Mouse (Mus musculus) kidney, postnatal 4 days (tissue): ENCODE results near the gene Vps13c.
A peak's percentile ranks its signal among the peaks of the same experiment; 100 is the strongest.

Experiments used
- DNase-seq, 2 experiments: peaks; one replicate each; pipeline ENCODE4 v3.0.0; 2021; ENCODE audit warnings: mixed read lengths in 2 of 2

Vps13c gene

DNA sequence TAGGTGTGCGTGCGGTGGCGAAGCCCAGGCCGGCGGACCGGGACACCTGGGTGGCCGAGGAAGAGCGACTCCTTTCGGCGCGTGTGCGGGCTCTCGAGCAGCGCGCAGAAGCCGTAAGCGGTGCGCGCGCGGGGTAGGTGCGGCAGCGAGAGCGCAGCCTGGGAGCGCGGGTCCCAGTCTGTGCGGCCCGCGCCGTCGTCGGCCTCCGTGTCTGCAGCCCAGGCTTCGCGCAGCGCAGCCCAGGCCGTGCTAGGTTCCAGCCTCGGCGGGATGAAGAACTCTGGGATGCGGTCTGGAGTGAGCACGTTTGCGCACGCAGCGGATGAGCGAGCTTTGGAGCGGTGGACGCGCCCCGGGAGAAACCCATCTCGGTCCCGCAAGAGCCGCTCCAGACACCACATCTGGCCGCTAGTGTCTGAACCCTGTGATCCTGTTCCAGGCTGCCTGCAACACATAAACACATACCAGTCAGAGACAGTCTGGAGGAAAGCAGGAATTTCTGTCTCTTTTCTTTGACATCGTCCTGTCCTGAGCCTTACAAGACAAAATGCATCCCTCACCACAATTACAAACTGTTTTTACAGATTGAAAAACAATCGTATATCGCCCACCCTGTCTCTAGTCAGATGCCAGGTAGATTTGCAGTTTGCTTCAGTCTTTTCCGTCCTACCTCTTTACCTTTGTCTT, 8.7 kb upstream of the Vps13c start:
- DNase-seq = peak; percentile 33 to 52

DNA sequence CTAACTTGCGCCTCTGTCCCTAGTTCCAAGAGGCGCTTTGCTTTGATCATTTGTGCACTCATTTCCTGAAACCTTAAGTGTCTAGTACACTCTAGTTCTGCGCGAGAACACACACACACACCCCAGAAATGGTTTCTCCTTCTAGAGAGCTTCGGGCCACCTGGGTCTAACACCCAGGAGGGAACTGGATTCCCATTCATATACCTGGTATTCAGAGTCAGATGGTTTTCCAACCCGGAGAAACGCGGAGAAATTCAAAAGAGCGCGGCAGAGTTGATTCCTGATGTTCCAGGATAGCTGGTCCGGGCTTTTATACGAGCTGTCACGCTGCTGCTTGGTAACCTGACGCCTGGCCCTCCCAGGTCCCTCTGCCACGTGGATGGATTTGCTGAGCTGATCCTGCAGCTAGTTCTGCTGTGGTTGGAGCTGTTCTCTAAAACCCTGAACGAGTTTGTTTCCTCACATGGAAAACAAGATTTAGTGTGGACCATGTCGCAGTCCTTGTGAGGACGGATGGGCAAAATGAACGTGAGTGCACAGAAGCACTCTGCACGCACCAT, 8.1 kb upstream of the Vps13c start, which contains the start of gene C2cd4a:
Gene C2cd4a (minus strand): TSS at position 285 of the 560 bp plus-strand sequence.
- peak; percentile 47 to 71 for DNase-seq

DNA sequence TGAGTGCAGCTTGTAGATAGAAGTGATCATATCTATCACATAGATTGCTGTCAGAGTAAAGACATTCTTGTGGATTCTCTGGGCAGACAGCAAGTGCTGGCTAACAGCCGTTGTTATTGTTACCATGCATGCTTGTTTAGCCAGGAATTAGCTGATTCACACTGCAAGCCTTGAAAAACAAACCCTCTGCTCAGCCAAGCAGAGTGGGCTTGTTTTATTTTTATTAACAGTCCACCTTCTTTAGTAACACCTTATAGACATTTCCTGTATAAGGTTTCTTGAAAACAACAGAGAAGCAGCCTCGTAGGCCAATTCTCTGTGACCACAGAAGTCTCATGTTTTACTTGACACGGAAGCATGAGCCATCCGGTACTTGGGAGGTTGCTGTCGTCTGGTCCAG, 5.7 kb upstream of the Vps13c start:
- DNase-seq = no peak

DNA sequence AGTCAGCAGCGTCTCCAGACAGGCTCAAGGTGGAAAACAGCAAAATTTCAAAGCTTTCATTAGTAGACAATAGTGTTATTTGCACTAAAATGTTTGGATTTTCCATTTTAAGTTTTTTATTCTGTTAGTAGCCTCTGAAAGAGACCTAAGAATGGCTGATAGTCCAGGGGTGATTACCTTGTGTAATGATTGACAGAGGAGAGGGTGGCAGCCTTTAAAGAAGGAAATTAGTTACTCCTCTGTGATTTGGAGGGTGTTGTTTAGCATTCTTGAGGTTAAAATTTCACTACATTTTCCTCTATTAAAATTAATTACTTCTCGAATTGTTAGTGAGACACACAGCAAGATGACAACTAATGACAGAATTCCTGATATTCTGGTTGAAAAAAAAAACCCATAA, 2.9 kb upstream of the Vps13c start:
- no peak for DNase-seq

DNA sequence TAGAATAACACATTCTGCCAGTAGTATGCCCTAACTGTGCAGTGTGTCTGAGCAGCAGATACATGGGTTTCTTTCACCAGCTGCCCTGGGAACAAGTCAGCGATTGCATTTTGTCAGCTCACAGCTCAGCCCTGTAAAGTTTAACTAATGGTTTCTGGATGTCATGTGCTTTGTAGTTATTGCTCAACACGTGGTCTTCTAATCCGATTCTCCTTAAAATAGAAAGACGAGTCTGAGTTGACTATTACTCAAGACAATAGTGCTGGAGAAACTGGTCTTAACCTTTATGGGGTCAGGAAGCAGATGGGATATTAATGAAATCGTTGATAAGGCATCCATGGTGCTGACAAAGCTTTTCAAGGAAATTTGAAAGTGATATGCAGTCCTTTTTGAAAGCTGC, 2.6 kb downstream of the Vps13c start:
- DNase-seq = no peak

DNA sequence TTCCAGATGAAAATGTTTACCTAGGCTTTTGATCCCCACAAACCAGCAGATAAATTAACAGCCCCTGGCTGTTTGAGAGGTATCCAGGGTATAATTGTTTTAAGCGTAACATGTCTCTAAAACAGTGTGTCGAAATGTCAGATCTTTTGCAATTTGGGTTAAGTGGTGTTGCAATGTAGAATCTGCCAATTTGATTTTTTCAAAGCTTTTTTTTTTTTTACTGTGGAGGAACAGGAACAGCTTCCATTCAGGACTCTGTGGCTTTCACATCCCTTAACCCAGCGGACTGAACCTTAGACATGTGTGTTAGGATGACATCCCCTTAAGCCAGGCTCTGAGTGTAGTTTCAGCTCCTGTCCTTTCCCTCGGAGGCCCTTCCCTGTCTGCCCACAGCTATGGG, 4.8 kb downstream of the Vps13c start:
- no peak for DNase-seq

DNA sequence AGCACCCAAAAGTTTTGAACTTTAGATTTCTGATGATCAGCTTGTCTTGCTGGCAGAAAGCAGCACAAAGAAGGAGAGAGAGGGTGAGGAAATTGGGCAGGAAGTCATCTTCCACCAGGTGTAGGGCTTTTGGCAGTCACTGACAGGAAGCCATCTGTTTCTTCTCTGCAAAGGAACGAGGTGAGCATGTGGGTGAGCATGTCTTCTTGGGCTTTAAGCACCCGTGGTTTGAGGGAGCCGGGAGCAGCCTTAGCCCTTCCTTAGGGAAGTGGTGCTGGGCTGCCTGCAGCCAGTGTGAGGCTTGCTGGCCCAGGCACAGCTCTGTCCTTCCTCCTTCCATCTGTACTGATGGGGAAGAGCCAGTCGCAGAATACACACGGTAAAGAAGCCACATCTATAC, 5.5 kb downstream of the Vps13c start:
- DNase-seq = no peak

DNA sequence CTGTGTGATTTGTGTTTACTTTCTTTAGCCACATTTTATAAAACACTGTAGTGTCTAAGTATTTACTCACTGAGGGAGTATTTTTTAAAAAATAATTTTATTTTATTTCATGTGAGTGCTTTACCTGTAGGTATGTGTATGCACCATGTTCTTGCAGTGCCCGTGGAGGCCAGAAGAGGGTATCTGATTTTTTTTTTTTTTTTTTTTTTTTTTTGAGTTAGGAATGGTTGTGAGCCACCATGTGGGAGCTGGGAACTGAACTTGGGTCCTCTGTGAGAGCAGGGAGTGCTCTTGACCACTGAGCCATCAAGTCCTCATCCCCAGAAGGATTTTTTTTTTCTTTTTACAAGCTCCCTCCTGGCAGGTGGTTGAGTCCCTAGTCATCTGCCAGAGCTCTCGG, 5.9 kb downstream of the Vps13c start:
- no peak for DNase-seq

DNA sequence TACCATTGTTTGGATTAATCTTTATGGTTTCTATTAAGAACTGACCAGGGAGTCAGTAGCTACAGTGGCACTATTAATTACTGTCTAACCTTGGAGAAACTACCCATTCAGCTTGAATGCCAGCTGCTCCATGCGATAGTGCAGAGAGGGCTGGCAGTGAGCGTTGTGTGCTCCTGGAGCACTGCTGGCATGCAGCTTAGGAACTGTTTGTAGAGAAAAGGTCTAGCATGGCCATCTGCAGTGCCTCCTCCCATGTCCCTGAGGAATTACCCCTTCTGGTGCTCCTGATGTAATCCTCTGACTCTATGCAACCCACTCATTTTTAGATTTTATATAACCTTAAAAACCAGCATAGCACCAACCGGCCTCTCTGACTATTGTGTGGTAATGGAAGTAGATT, 7.4 kb downstream of the Vps13c start:
- DNase-seq = no peak

DNA sequence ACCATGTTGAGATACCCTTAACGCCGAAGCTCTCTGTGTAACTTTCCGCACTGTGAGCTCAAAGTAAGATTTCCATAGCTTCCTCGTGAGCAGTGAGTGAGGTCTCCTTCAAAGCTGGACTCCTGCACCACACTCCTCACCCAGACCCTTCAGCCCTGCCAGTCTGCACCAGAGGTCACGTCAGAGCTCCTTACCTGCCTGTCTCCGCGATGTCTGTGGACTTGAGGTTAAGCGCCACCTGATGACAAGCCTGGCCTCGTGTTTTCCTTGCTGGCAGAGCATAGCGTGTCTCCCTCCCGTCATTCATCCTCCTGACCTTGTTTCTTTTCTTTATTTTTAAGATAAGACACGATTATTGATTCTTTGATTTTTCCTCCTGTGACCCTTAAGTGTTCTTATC, 9.2 kb downstream of the Vps13c start:
- DNase-seq = no peak

DNA sequence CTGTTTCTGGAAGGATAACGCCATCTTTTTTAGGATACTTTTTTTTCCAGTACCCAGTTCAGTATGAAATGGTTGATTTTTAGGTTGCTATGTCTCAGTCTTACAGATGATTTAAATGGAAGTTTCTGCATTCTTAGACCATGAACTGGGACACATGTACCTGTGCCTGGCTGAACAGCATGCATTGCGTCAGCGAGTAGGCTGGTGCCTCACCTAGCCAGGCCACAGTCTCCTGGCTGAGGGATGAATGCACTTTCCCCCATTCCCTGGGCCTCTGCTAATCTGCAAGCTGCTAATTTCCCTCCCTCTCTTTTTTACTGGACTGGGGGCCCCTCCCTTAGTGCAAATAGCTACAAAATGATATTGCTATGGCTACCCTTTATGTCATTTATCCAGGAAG, 9.7 kb downstream of the Vps13c start:
- DNase-seq = no peak

DNA sequence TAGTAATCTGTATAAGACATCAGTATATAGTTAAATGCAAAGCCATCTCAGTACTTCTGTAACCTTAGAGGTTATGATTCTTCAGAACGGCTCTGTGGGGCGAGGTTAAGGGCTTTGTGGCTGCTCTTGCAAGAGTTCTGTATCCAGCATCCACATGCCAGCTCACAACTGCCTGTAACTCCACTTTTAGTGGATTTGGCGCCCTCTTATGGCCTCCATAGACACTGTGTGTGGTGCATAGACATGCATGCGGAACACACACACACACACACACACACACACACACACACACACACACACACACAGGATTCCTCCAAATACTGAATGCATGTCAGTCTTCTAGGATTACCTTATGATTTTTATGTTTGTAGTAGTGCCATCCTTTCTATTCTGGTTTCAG, 11.0 kb downstream of the Vps13c start:
- peak; percentile 33 to 60 for DNase-seq

DNA sequence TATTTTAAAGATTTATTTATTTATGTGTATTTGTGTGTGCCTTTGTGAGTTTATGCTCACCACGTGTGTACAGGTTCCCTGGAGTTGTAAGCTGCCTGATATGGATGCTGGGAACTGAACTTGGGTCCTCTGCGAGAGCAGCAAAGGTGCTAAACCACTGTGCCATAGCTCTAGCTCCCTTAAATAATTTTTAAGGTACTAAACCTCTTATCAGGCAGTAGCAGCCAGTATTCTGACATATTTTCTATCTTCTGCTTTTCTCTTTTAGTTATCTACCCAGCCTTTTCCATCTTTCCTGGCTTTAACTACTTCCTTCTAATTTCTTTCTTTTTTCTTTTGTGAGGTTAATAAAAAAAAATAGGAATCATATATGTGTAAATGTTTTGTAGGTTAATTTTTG, 20.1 kb downstream of the Vps13c start:
- DNase-seq = no peak

DNA sequence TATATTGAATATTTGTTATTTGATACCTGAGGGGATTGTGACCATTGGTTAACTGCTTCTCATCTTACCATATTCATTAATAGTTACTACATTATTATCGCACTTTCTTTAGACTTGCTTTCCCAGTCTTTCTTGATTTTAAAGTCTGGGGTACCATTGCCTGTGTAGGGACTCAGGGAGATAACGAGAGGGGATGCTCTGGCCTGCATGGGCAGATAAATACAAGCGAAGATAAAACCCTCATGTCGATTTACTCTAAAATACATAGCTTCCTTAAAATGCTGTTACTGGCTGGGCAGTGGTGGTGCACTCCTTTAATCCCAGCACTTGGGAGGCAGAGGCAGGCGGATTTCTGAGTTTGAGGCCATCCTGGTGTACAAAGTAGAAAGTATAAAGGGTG, 23.1 kb downstream of the Vps13c start:
- DNase-seq = no peak

DNA sequence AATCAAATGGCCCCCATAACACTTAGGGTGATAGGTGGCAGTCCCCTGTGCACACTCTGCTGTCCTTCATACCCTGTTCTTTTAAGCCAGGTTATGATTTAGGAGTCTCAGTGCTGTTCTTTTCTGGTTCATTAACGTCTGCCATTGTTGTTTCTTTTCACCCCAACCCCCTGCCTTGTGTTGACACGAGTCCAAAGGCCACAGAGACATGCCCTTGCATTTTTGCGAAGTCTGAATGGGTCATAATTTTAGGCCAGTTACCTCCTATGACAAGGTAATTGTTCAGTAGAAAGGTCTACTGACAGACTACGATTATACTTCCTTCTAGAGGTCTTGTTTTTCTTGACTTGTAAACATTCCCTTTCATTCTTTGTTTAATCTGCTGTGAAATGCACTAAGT, 23.8 kb downstream of the Vps13c start:
- DNase-seq = no peak

DNA sequence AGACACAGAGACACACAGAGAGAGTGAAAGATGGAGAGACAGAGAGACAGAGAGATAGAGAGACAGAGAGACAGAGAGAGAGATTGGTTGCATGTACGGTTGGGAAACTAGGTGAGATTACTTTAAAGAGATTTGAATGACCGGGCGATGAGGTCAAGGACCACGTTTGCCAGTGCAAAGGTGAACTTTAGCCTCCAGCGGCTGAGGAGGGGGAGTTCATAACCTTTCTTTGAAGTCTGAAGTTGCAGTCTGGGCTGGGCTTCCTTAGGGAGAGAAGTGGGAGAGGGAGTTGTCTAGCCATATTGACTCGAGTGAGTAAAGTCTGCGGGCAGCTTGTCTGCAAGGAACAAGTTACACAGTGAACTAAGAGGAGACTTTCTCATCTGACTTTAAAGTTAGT, 25.2 kb downstream of the Vps13c start:
- DNase-seq = peak in 1 of 2 experiments; percentile 19

DNA sequence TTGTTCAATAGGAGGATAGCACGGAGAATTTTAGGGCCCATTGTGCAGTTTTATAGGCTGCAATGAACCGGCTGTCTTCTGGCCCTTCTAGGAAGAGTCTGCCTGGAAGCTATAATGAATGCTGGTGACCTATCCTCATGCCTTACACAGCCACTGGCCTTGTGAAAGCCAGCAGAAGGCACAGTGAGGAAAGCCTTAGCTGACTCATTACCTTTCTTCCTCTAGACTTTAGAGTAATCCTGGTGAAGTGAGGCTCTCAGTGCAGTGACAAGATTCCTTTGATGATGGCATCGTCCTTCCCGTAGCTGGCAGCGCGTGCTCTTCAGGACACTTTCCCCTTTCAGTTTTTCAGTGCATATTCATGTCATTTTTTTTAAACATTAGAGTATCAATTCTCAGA, 27.2 kb downstream of the Vps13c start:
- no peak for DNase-seq

DNA sequence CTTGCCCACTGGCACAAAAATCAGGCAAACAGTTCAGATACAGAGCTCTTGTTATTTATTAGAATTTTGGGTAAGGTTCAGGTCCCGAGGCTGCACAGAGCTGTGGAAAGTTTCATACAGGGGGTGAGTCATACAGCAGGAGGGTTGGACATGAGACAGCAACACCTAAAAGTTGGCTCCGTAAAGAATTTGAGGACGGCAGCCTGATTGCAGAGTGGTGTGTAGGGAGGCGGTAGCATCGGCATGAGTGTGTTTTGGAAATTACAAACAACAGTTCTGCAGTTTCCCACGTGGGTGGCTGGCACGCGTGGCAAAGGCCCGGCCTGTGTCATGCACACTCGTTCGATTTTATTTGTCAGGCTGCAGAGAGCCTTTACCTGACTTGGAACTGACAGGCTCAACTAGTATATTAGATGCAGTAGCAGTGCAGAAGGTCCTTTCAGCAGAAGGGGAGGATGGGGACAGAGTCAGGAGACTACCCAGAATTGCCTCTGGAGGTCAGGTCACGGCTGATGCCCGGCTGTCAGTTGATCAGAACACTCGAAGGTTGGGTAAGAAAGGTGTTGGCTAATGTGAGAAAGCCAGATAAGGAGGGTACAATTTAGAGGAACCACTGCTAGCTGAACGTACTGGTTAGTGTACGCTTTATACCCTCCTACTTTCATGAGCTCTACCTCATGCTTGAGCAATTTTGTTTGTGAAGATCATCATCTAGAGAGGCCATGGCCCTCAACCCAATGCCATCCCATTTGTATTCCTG, 29.7 kb downstream of the Vps13c start:
- DNase-seq = no peak

DNA sequence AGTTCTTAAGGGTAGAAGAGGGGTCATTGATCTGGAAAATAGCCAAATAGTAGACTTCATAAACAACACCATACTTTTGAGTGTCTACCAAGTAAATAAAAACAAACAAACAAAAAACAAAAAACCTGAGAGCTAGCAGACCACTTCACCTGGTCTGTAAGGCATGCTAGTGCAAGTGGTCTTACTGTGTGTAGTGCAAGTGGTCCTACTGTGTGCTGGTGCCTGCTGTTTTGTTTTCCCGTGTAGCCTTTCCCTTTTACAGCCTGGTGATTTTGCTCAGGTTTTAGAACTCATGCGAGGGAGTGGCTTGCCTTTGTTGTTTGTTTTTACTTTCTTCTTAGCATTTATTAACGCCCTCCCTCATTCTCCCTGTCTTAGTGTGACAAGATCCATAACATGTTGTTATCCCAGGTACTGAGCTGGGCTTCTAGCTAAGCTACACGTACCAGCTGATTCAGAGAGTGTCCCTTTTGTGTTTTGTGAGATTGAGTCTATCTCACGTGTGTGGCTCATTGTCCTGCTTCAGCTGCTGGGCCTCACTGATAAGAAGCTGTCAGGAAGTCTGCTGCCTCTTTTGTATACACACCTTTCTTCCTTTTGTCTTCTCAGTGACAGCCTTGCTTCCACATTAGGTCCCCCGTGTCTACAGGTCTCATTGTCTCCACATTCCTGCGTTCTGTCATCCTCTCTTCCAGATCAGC, 34.5 kb downstream of the Vps13c start:
- no peak for DNase-seq

DNA sequence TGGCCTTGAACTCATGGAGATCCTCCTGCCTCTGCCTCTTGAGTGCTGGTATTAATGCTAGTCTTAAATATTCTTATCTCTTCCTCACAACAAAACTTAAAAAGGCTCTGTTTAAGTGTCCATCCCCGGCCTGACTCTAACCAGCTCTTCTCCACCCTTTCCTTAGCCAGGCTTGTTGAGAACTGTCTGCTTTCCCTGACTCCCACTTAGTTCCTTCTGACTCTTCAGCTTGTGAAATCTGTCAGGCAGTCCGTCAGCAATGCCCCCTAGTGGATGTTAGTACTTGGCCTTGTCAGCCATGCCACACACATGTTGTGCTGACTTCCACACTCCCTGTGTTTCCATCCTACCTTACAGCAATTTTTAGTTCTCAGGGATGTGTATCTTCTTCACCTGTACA, 35.1 kb downstream of the Vps13c start:
- peak; percentile 39 to 58 for DNase-seq

DNA sequence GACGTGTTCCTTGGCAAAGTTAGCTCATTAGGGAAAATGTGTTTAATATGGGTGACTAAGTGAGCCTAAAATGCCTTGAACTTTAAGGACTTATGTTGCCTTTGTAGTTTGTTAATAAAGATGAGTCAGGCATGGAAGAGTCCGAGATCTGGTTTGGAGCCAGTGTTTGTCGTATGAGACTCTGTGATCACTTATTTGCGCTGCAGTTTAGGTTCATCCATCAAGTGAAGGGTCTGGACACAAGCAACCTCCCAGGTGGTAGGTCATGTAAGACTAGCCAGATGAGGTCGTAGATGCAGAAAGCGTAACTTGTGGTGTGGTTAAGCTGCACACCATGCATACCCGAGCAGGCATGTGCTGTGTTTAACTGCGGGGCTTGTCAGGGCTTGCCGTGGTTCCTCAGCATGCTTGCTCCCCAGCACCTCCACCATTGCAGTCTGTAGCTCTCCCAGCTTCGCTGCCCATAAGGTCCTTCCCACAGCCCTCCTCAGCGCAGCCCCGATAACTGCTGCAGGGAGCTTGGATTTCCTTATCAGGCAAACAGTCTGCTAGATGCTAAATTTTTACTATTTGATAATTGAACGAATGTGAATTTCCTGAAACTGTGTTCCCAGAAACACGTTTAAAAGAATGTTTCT, 37.0 kb downstream of the Vps13c start:
- peak in 1 of 2 experiments; percentile 4 for DNase-seq

DNA sequence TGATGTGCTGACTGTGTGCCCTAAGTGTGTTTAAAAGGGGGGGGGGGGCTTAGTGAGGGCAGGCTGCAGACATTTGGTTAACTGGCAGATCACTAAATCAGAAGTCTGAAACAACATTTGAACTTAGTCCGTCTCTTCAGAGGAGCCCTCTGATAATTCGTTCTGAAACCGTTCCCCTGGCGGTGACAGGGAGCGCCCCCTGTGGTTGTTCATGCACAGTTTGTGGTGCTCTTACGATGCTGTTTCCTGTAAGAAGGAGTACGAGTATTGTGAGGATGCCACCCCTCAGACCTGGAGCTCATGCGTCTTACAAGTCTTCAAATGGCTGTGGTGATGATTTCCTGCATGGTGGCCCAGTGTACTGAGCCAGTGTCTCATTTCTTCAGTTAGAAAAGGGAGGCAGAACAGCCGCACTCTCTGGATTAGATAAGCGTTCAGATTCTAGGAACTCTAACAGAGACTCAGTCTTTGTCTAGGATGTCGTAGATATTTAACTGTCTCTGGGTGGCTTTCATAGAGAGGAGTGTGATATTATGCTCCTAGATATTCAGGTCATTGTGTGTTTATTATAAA, 38.1 kb downstream of the Vps13c start:
- DNase-seq = no peak
